Mouse (Mus musculus) embryonic fibroblast, embryonic 13.5 days (primary cell): ENCODE measurements at regions not wholly inside any gene's neighbourhood (a gene's known extent, or its start where the extent isn't known, plus 50 kb on each side); places are given as distances from the start of the nearest gene placed in this dataset.

Source experiments
- CTCF ChIP-seq: IDR thresholded peaks from 2 replicates; pipeline ENCODE4 v1.5.1; 2011; ENCODE audit warnings: mild to moderate bottlenecking, control low read depth, low read length, moderate library complexity, borderline replicate concordance; ENCODE audit not compliant: insufficient read depth
- POLR2A ChIP-seq: IDR thresholded peaks from 2 replicates; pipeline ENCODE4 v1.6.1; 2011; ENCODE audit warnings: low read depth, mild to moderate bottlenecking, control low read depth, low read length, moderate library complexity

DNA sequence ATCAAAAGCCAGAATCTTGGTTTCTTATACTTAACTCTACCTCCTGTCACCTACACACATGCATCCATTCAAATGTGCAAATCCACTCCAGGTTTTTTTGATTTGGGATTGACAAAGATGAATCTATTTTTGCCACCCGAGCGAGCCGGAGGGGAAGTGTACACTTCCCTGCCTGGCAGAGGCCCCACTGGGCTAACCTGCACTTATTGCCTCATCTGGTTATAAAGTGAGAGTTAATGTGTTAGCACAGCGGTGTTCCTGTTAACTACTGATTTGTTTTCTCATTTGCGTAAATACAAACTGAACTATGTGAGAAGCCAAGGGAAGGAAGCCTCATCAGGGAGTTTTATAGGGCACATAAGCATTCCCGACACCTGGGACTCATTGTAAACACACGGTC, 721.4 kb downstream of the Rab28 start:
- TF ChIP-seq CTCF (no peak), POLR2A (no peak)
